Mouse (Mus musculus): ENCODE measurements around the gene Pigo. TPM values are rescaled to one million over a fixed set of nuclear protein-coding genes. Genes with fewer than 3 reads are reported as not detected.

Pigo gene
- polyA plus RNA-seq, 1 experiment from 2014 or later: 22.5 TPM

- H3K9me3 ChIP-seq (ENCODE audit: control insufficient read depth, low read length): no peaks in the 10 kb centered on the region
- WGBS: 70% methylated on average over 23 of the region's 23 CpGs
- H3K27me3 ChIP-seq (replicated peaks; ENCODE audit: control insufficient read depth, insufficient read depth, low read length): no peaks in the 10 kb centered on the region
- no peak overlapping the region for H3K9ac ChIP-seq (ENCODE audit: low read depth, low read length)
- H3K36me3 ChIP-seq (ENCODE audit: control insufficient read depth, insufficient read depth, low read length): peaks cover 27% of the 10 kb centered on the region
- H3K4me1 ChIP-seq (replicated peaks; ENCODE audit: control insufficient read depth, insufficient read depth, low read length): peaks cover 5% of the 10 kb centered on the region
- ATAC-seq (replicated peaks; ENCODE audit: low FRiP score) (peak; percentile 56; the same call in 1 of the 2 replicates), DNase-seq (ENCODE audit: low spot score) (no peak)
- no peak overlapping the region for H3K4me3 ChIP-seq (ENCODE audit: low read depth, low read length)
- H3K4me2 ChIP-seq: no peak overlapping the region
- H3K27ac ChIP-seq (ENCODE audit: low read depth, low read length): no peak overlapping the region
Measured at GRCm38 (mm10) chr4:43019641-43020465, 5.8 kb downstream of the Pigo start.

- no peak overlapping the region for H3K4me3 ChIP-seq (ENCODE audit: low read depth, low read length)
- peaks cover 27% of the 10 kb centered on the region for H3K36me3 ChIP-seq (ENCODE audit: control insufficient read depth, insufficient read depth, low read length)
- no peaks in the 10 kb centered on the region for H3K9me3 ChIP-seq (ENCODE audit: control insufficient read depth, low read length)
- H3K4me2 ChIP-seq: no peak overlapping the region
- ATAC-seq (replicated peaks; ENCODE audit: low FRiP score): no peak
- H3K9ac ChIP-seq (ENCODE audit: low read depth, low read length): no peak overlapping the region
- DNase-seq (ENCODE audit: low spot score): no peak
- no peaks in the 10 kb centered on the region for H3K4me1 ChIP-seq (replicated peaks; ENCODE audit: control insufficient read depth, insufficient read depth, low read length)
- H3K27me3 ChIP-seq (replicated peaks; ENCODE audit: control insufficient read depth, insufficient read depth, low read length): no peaks in the 10 kb centered on the region
- whole genome bisulfite sequencing: 90% methylated on average over 10 of the region's 10 CpGs
- H3K27ac ChIP-seq (ENCODE audit: low read depth, low read length): no peak overlapping the region
Measured at GRCm38 (mm10) chr4:43019176-43019575, 6.4 kb downstream of the Pigo start.

GRCm38 (mm10) chr4:43018156-43018555, 7.5 kb downstream of the Pigo start:
- Histone ChIP-seq H3K27me3 (replicated peaks; ENCODE audit: control insufficient read depth, insufficient read depth, low read length) (no peaks in the 10 kb centered on the region), H3K4me2 (no peak overlapping the region), H3K36me3 (ENCODE audit: control insufficient read depth, insufficient read depth, low read length) (peaks cover 27% of the 10 kb centered on the region), H3K9ac (ENCODE audit: low read depth, low read length) (no peak overlapping the region), H3K4me3 (ENCODE audit: low read depth, low read length) (no peak overlapping the region), H3K9me3 (ENCODE audit: control insufficient read depth, low read length) (no peaks in the 10 kb centered on the region), H3K27ac (ENCODE audit: low read depth, low read length) (no peak overlapping the region), H3K4me1 (replicated peaks; ENCODE audit: control insufficient read depth, insufficient read depth, low read length) (no peaks in the 10 kb centered on the region)
- ATAC-seq (replicated peaks; ENCODE audit: low FRiP score): no peak
- 91% methylated on average over 4 of the region's 4 CpGs for WGBS
- no peak for DNase-seq (ENCODE audit: low spot score)

GRCm38 (mm10) chr4:43012091-43012490, 13.5 kb downstream of the Pigo start:
- WGBS: 96% methylated on average over 1 of the region's 1 CpGs
- H3K27me3 ChIP-seq (replicated peaks; ENCODE audit: control insufficient read depth, insufficient read depth, low read length): no peaks in the 10 kb centered on the region

GRCm38 (mm10) chr4:43010161-43011038, 15.2 kb downstream of the Pigo start, which contains the start of gene Fancg:
Fancg (minus strand) TSS chr4:43010506.
- Histone ChIP-seq H3K27me3 (replicated peaks; ENCODE audit: control insufficient read depth, insufficient read depth, low read length) (no peaks in the 10 kb centered on the region), H3K4me1 (replicated peaks; ENCODE audit: control insufficient read depth, insufficient read depth, low read length) (peaks cover 3% of the 10 kb centered on the region; the same call in 1 of the 2 replicates), H3K4me3 (ENCODE audit: low read depth, low read length) (peak within 1 kb of the TSS; percentile 79), H3K9me3 (ENCODE audit: control insufficient read depth, low read length) (no peaks in the 10 kb centered on the region), H3K36me3 (ENCODE audit: control insufficient read depth, insufficient read depth, low read length) (peaks cover 3% of the 10 kb centered on the region; the same call in 1 of the 2 replicates), H3K27ac (ENCODE audit: low read depth, low read length) (peak within 1 kb of the TSS; percentile 39), H3K4me2 (peak within 1 kb of the TSS; percentile 88), H3K9ac (ENCODE audit: low read depth, low read length) (peak within 1 kb of the TSS; percentile 79)
- WGBS: under 1% methylated on average over 37 of the region's 37 CpGs
- peak; percentile 83 for ATAC-seq (replicated peaks; ENCODE audit: low FRiP score)
- DNase-seq (ENCODE audit: low spot score): peak; percentile 89

More at GRCm38 (mm10) chr4:43012091-43012490, 13.5 kb downstream of the Pigo start:
- no peak for DNase-seq (ENCODE audit: low spot score)
- ATAC-seq (replicated peaks; ENCODE audit: low FRiP score): no peak
- no peak overlapping the region for H3K4me2 ChIP-seq
- peaks cover 3% of the 10 kb centered on the region; the same call in 1 of the 2 replicates for H3K4me1 ChIP-seq (replicated peaks; ENCODE audit: control insufficient read depth, insufficient read depth, low read length)
- no peaks in the 10 kb centered on the region for H3K36me3 ChIP-seq (ENCODE audit: control insufficient read depth, insufficient read depth, low read length)
- no peak overlapping the region for H3K27ac ChIP-seq (ENCODE audit: low read depth, low read length)
- no peak overlapping the region for H3K9ac ChIP-seq (ENCODE audit: low read depth, low read length)
- no peak overlapping the region for H3K4me3 ChIP-seq (ENCODE audit: low read depth, low read length)
- no peaks in the 10 kb centered on the region for H3K9me3 ChIP-seq (ENCODE audit: control insufficient read depth, low read length)

GRCm38 (mm10) chr4:43005765-43006164, 19.9 kb downstream of the Pigo start:
- H3K4me2 ChIP-seq: no peak overlapping the region
- H3K36me3 ChIP-seq (ENCODE audit: control insufficient read depth, insufficient read depth, low read length): peaks cover 3% of the 10 kb centered on the region; the same call in 1 of the 2 replicates
- ATAC-seq (replicated peaks; ENCODE audit: low FRiP score): no peak
- no peak overlapping the region for H3K4me3 ChIP-seq (ENCODE audit: low read depth, low read length)
- H3K9me3 ChIP-seq (ENCODE audit: control insufficient read depth, low read length): no peaks in the 10 kb centered on the region
- no peak for DNase-seq (ENCODE audit: low spot score)
- H3K27ac ChIP-seq (ENCODE audit: low read depth, low read length): no peak overlapping the region
- H3K4me1 ChIP-seq (replicated peaks; ENCODE audit: control insufficient read depth, insufficient read depth, low read length): peaks cover 6% of the 10 kb centered on the region; the same call in 1 of the 2 replicates
- no peaks in the 10 kb centered on the region for H3K27me3 ChIP-seq (replicated peaks; ENCODE audit: control insufficient read depth, insufficient read depth, low read length)
- no peak overlapping the region for H3K9ac ChIP-seq (ENCODE audit: low read depth, low read length)
- WGBS: 52% methylated on average over 2 of the region's 2 CpGs

- no peak overlapping the region for H3K4me2 ChIP-seq
- peaks cover 7% of the 10 kb centered on the region; the same call in 1 of the 2 replicates for H3K4me1 ChIP-seq (replicated peaks; ENCODE audit: control insufficient read depth, insufficient read depth, low read length)
- 85% methylated on average over 3 of the region's 3 CpGs for WGBS
- no peak for DNase-seq (ENCODE audit: low spot score)
- peaks cover 3% of the 10 kb centered on the region; the same call in 1 of the 2 replicates for H3K36me3 ChIP-seq (ENCODE audit: control insufficient read depth, insufficient read depth, low read length)
- no peaks in the 10 kb centered on the region for H3K27me3 ChIP-seq (replicated peaks; ENCODE audit: control insufficient read depth, insufficient read depth, low read length)
- H3K9me3 ChIP-seq (ENCODE audit: control insufficient read depth, low read length): no peaks in the 10 kb centered on the region
- no peak overlapping the region for H3K9ac ChIP-seq (ENCODE audit: low read depth, low read length)
- no peak for ATAC-seq (replicated peaks; ENCODE audit: low FRiP score)
- H3K4me3 ChIP-seq (ENCODE audit: low read depth, low read length): no peak overlapping the region
- H3K27ac ChIP-seq (ENCODE audit: low read depth, low read length): no peak overlapping the region
Measured at GRCm38 (mm10) chr4:43004951-43005350, 20.7 kb downstream of the Pigo start.

- H3K9ac ChIP-seq (ENCODE audit: low read depth, low read length): no peak overlapping the region
Measured at GRCm38 (mm10) chr4:43002756-43003439, 22.7 kb downstream of the Pigo start.

More at GRCm38 (mm10) chr4:43002756-43003439, 22.7 kb downstream of the Pigo start:
- H3K9me3 ChIP-seq (ENCODE audit: control insufficient read depth, low read length): no peaks in the 10 kb centered on the region
- no peak for DNase-seq (ENCODE audit: low spot score)
- no peak overlapping the region for H3K4me3 ChIP-seq (ENCODE audit: low read depth, low read length)
- peaks cover 3% of the 10 kb centered on the region; the same call in 1 of the 2 replicates for H3K36me3 ChIP-seq (ENCODE audit: control insufficient read depth, insufficient read depth, low read length)
- H3K4me2 ChIP-seq: no peak overlapping the region
- no peak for ATAC-seq (replicated peaks; ENCODE audit: low FRiP score)
- peaks cover 11% of the 10 kb centered on the region for H3K4me1 ChIP-seq (replicated peaks; ENCODE audit: control insufficient read depth, insufficient read depth, low read length)
- 81% methylated on average over 12 of the region's 12 CpGs for WGBS
- H3K27me3 ChIP-seq (replicated peaks; ENCODE audit: control insufficient read depth, insufficient read depth, low read length): no peaks in the 10 kb centered on the region
- no peak overlapping the region for H3K27ac ChIP-seq (ENCODE audit: low read depth, low read length)

Data from liver, embryonic 11.5 days (tissue).